Mouse (Mus musculus) heart, adult 2 months (tissue): ENCODE measurements at regions not wholly inside any gene's neighbourhood (a gene's known extent, or its start where the extent isn't known, plus 50 kb on each side); places are given as distances from the start of the nearest gene placed in this dataset.

Source experiments
- DNase-seq, 2 experiments: peaks; one replicate each; pipeline ENCODE4 v3.0.0; 2021
- H3K27ac ChIP-seq: fragments of 200-600 bp; 2 replicates; pipeline ENCODE4 v1.8.1; 2022
- H3K27me3 ChIP-seq: fragments of 200-500 bp; 2 replicates; pipeline ENCODE4 v1.6.1; 2012; ENCODE audit warnings: mild to moderate bottlenecking, low read length, inconsistent platforms, mixed read lengths; ENCODE audit not compliant: control insufficient read depth, insufficient read depth
- H3K36me3 ChIP-seq: fragments of 200-500 bp; 2 replicates; pipeline ENCODE4 v1.6.1; 2012; ENCODE audit warnings: low read length, inconsistent platforms; ENCODE audit not compliant: control insufficient read depth, insufficient read depth
- H3K4me1 ChIP-seq: fragments of 200-500 bp; 2 replicates; pipeline ENCODE4 v1.6.1; 2011; ENCODE audit warnings: low read length; ENCODE audit not compliant: control insufficient read depth, insufficient read depth
- H3K4me3 ChIP-seq: fragments of 200-600 bp; 2 replicates; pipeline ENCODE4 v1.8.1; 2022
- H3K79me2 ChIP-seq: fragments of 200-500 bp; replicated peaks from 2 replicates; pipeline ENCODE4 v1.6.1; 2012; ENCODE audit warnings: mild to moderate bottlenecking, inconsistent platforms, low read length, moderate library complexity, mixed read lengths; ENCODE audit not compliant: control insufficient read depth, insufficient read depth
- H3K9ac ChIP-seq: fragments of 200-500 bp; 2 replicates; pipeline ENCODE4 v1.6.1; 2012; ENCODE audit warnings: low read depth, mild to moderate bottlenecking, control low read depth, inconsistent platforms, low read length, mixed read lengths
- CTCF ChIP-seq: fragments of 200-600 bp; IDR thresholded peaks from 2 replicates; pipeline ENCODE4 v1.8.1; 2022; ENCODE audit warnings: antibody characterized with exemption, mild to moderate bottlenecking, moderate library complexity
- EP300 ChIP-seq: fragments of 200-500 bp; IDR thresholded peaks from 2 replicates; pipeline ENCODE4 v1.6.1; 2011; ENCODE audit warnings: low read depth, low read length, control low read depth; ENCODE audit not compliant: insufficient read depth
- POLR2A ChIP-seq: fragments of 200-500 bp; IDR thresholded peaks from 2 replicates; pipeline ENCODE4 v1.6.1; 2011; ENCODE audit warnings: mild to moderate bottlenecking, low read depth, low read length, control low read depth; ENCODE audit not compliant: insufficient read depth
- WGBS: fragments of 180-500 bp; shearing (Covaris S2); methylation state at CpG from one replicate; pipeline ENCODE4 v1.1.7; 2018; 5-methylcytosine and 5-hydroxymethylcytosine counted together
- intact Hi-C: fragments of 180-260 bp; cut with DNase I; formaldehyde crosslinking; loops from one replicate; pipeline ENCODE4 v1.15.1; 2025

DNA sequence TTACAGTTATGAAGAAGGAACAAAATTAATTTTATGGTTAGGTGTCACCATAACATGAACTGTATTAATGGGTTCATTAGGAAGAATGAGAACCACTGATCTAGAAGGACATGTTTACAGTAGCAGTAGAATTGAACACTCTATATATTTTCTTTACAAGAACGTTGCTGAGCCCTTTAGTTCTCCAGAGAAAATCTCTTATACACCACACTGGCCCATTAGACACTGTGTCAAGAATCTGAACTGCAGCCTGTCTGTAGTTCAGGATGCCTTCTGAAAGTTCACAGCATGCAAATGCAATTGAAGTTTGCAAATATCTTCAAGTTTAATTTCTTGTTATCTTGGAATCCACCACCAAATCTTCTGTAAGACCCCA lies 307.6 kb downstream of the Phf14 start:
- no peak overlapping the region for H3K27ac ChIP-seq
- 53% methylated on average over 1 of the region's 1 CpGs for WGBS
- H3K9ac ChIP-seq = no peak overlapping the region
- H3K4me3 ChIP-seq = no peak overlapping the region
- no peaks in the 10 kb centered on the region for H3K27me3 ChIP-seq
- no peaks in the 10 kb centered on the region for H3K4me1 ChIP-seq
- no peak for TF ChIP-seq CTCF
- no peak for TF ChIP-seq POLR2A
- TF ChIP-seq EP300 = no peak
- no peaks in the 10 kb centered on the region for H3K36me3 ChIP-seq
- DNase-seq = no peak
- no peaks in the 10 kb centered on the region for H3K79me2 ChIP-seq
- intact Hi-C loops = no loop called here

DNA sequence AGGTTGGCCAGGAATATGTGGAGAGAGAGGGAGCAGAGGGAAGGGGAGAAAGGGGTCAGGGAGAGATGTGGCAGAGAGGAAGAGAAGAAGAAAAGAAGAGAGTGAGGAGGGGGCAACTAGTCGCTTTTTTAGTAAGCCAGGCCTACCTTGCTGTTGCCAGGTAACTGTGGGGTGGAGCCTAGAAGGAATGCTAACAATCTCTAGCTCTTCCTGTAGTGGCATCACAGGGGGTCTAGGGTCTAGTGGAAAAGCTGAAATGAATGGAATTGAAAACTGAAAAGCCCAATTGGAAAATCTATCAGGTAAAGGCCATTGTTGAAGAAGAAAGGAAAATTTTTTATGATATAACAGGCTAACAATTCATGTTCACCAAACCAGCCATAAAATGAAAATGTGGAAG lies 336.5 kb downstream of the Phf14 start:
- intact Hi-C loops = no loop called here
- H3K27me3 ChIP-seq = no peaks in the 10 kb centered on the region
- H3K27ac ChIP-seq = no peak overlapping the region
- H3K4me3 ChIP-seq = no peak overlapping the region
- H3K4me1 ChIP-seq = no peaks in the 10 kb centered on the region
- 38% methylated on average over 1 of the region's 1 CpGs for WGBS
- H3K36me3 ChIP-seq = no peaks in the 10 kb centered on the region
- H3K79me2 ChIP-seq = no peaks in the 10 kb centered on the region
- no peak overlapping the region for H3K9ac ChIP-seq
- no peak for DNase-seq
- TF ChIP-seq POLR2A (no peak), EP300 (no peak)

DNA sequence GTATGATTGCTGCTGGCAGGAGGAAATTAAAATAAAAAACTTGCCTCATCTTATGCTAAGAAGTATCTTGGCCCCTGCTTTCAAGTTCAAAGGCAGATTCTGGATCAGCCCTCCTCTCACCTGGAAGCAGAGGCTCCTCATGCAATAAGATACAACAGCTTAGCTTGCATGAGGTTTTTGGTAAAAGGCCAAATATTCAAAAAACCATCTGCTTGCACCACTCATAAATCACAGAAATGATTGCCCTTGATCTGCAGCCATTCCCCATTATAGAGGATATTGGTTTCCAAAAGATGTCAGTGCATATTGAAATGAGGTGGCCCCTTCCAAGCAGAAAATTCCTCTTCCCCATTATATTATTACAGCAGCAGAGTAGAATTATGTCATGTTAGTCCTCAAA lies 340.4 kb downstream of the Phf14 start:
- no peaks in the 10 kb centered on the region for H3K79me2 ChIP-seq
- no peak overlapping the region for H3K27ac ChIP-seq
- H3K9ac ChIP-seq = no peak overlapping the region
- H3K4me3 ChIP-seq = no peak overlapping the region
- H3K36me3 ChIP-seq = no peaks in the 10 kb centered on the region
- no peak for DNase-seq
- TF ChIP-seq CTCF = no peak
- no peak for TF ChIP-seq EP300
- TF ChIP-seq POLR2A = no peak
- no peaks in the 10 kb centered on the region for H3K4me1 ChIP-seq
- H3K27me3 ChIP-seq = no peaks in the 10 kb centered on the region
- intact Hi-C loops = no loop called here

GRCm38 (mm10) chr6:12248599-12248998 lies 341.0 kb downstream of the Phf14 start:
- WGBS = 61% methylated on average over 4 of the region's 4 CpGs
- intact Hi-C loops = no loop called here

DNA sequence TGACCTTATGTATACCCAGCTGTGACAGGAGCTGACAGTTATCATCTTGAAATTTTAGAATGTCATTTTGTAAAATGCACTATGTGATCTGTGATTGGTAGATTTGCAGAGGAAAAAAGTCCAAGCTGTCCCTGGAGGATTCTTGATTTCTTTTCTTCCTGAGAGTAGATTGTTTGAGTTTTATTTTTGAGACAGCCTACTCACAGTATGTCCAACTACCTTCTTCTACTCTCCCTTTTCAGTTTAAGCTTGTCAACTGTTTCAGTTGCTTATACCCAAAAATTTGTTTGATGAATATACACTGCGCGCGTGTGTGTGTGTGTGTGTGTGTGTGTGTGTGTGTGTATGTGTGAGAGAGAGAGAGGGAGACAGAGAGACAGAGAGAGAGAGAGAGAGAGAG lies 346.9 kb downstream of the Phf14 start:
- Histone ChIP-seq H3K4me3 (no peak overlapping the region), H3K27me3 (no peaks in the 10 kb centered on the region), H3K27ac (no peak overlapping the region), H3K79me2 (no peaks in the 10 kb centered on the region), H3K36me3 (no peaks in the 10 kb centered on the region), H3K4me1 (no peaks in the 10 kb centered on the region), H3K9ac (no peak overlapping the region)
- TF ChIP-seq CTCF = no peak
- TF ChIP-seq EP300 = no peak
- TF ChIP-seq POLR2A = no peak
- DNase-seq = no peak
- intact Hi-C loops = no loop called here
- 91% methylated on average over 3 of the region's 3 CpGs for WGBS

More at GRCm38 (mm10) chr6:12248599-12248998, 341.0 kb downstream of the Phf14 start:
- Histone ChIP-seq H3K4me3 (no peak overlapping the region), H3K27ac (no peak overlapping the region), H3K27me3 (no peaks in the 10 kb centered on the region), H3K4me1 (no peaks in the 10 kb centered on the region), H3K36me3 (no peaks in the 10 kb centered on the region), H3K9ac (no peak overlapping the region), H3K79me2 (no peaks in the 10 kb centered on the region)
- TF ChIP-seq POLR2A (no peak), EP300 (no peak), CTCF (no peak)
- peak in 1 of 2 experiments; percentile 5 for DNase-seq

GRCm38 (mm10) chr6:12255434-12255833 lies 347.8 kb downstream of the Phf14 start:
- Histone ChIP-seq H3K79me2 (no peaks in the 10 kb centered on the region), H3K4me3 (no peak overlapping the region), H3K36me3 (no peaks in the 10 kb centered on the region), H3K4me1 (no peaks in the 10 kb centered on the region), H3K9ac (no peak overlapping the region), H3K27ac (no peak overlapping the region), H3K27me3 (no peaks in the 10 kb centered on the region)
- DNase-seq = no peak
- 58% methylated on average over 1 of the region's 1 CpGs for WGBS
- intact Hi-C loops = no loop called here
- TF ChIP-seq CTCF (no peak), POLR2A (no peak), EP300 (no peak)
